Mouse (Mus musculus): Measurements from ENCODE around the gene Irf2bp1. TPM values are rescaled to one million over a fixed set of nuclear protein-coding genes. Genes with fewer than 3 reads are reported as not detected.

Irf2bp1 gene
- polyA plus RNA-seq, 1 experiment from 2014 or later: 27.9 TPM

DNA sequence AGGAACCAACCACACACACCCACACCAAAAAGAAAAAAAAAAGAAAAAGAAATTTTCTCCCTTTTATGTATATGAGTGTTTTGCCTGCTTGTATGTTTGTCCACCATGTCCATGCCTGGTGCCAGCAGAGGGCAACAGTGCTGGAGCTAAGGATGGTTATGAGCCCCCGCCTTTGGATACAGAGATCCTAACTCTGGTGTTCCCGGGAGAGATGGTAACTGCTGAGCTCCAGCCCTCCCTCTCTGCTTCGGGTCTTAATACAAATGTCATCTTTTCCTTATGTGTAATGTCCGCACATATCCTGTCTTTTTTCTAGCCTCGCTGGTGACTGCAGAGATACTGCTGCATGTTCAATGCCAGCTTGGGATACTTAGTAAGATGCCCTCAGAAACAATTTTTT is 13.8 kb upstream of the Irf2bp1 start:
- Histone ChIP-seq H3K4me1 (ENCODE audit: control insufficient read depth, insufficient read depth, low read length) (peaks cover 6% of the 10 kb centered on the region; the same call in 1 of the 2 replicates), H3K27ac (replicated peaks; ENCODE audit: low read depth, low read length) (no peak overlapping the region), H3K36me3 (replicated peaks; ENCODE audit: control insufficient read depth, insufficient read depth, low read depth, low read length) (no peaks in the 10 kb centered on the region; the same call in 1 of the 2 replicates), H3K4me3 (ENCODE audit: low read depth, low read length) (peak overlapping the region; percentile 48), H3K9me3 (replicated peaks; ENCODE audit: control insufficient read depth, low read length) (no peaks in the 10 kb centered on the region), H3K27me3 (ENCODE audit: control insufficient read depth, insufficient read depth, low read length) (peaks cover 11% of the 10 kb centered on the region), H3K9ac (replicated peaks; ENCODE audit: low read length) (peak overlapping the region; percentile 32; the same call in 1 of the 2 replicates), H3K4me2 (ENCODE audit: low read depth, low read length) (peak overlapping the region; percentile 47)
- WGBS: 8% methylated on average over 5 of the region's 5 CpGs
- ATAC-seq (replicated peaks; ENCODE audit: insufficient number of reproducible peaks, low FRiP score, low TSS enrichment, low read depth) (no peak), DNase-seq (ENCODE audit: low spot score) (peak; percentile 38)

DNA sequence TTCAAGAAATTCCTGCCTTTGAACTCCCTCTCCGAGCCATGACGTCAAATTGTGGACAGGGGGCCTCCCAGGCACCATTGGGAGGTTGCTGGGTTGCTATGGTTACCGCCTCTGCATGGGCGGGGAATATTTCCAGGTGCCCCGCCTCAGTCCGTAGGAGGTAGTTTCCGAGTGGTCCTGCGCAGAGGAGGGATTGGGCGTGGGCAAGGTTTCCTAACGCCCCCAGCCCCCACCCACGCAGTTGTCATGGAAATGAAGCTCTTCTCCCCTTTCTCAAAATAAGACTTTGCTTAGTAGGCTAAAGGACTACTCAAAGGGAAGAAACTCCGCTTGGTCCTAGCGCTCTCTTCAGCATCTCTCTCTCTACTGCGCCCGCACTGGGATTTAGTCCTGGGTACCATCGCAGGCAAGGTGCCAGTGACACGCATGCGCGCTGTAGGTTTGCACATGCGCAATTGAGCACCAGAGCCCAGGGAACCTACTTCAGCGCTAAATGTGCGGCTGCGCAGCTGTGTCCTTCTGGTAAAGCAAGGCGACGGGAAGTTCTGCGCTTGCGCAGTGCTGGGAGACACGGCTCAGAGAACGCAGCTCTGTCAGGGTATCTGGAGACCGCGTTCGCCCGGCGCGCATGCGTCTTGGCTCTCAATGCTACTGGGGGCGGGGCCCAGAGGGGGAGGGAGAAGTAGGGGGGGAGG is 13.1 kb upstream of the Irf2bp1 start, which contains the start of gene Mypop:
Mypop (plus strand) TSS at position 645 of the 695 bp plus-strand sequence.
- 0% methylated on average over 37 of the region's 37 CpGs for WGBS
- DNase-seq (ENCODE audit: low spot score): peak; percentile 100
- peaks cover 11% of the 10 kb centered on the region for H3K27me3 ChIP-seq (ENCODE audit: control insufficient read depth, insufficient read depth, low read length)

DNA sequence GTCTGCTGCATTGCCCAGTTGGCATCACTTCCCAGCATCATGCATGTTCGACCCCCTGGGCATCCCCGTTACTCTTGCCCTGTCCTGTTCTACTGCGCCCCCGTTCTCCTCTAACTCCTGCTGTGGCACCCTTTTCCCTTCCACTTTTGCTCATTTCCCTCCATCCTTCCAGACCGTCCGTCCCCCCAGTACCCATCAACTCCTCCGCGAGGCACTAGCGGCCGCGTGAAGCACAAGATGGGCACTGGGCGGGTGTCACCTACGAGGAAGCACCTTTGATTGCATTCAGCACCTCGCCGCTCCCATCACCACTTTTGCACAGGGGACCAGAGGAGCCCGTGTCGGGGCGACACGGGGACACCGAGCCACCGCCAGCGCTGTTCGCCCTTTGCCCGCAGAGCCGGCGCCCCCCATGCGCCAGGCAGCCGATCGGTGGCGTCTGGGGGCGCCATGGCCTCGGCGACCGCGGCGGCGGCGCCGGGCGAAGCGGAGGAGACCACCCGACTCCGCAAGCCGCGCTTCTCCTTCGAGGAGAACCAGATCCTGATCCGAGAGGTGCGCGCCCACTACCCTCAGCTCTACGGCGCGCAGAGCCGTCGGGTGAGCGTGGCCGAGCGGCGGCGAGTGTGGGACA is 12.1 kb upstream of the Irf2bp1 start:
- H3K9ac ChIP-seq (replicated peaks; ENCODE audit: low read length): peak overlapping the region; percentile 65
- DNase-seq (ENCODE audit: low spot score) (peak; percentile 24), ATAC-seq (replicated peaks; ENCODE audit: insufficient number of reproducible peaks, low FRiP score, low TSS enrichment, low read depth) (no peak; the same call in 1 of the 2 replicates)
- peaks cover 6% of the 10 kb centered on the region; the same call in 1 of the 2 replicates for H3K4me1 ChIP-seq (ENCODE audit: control insufficient read depth, insufficient read depth, low read length)
- peak overlapping the region; percentile 87 for H3K4me2 ChIP-seq (ENCODE audit: low read depth, low read length)
- WGBS: 1% methylated on average over 59 of the region's 59 CpGs
- H3K27me3 ChIP-seq (ENCODE audit: control insufficient read depth, insufficient read depth, low read length): peaks cover 11% of the 10 kb centered on the region
- no peaks in the 10 kb centered on the region; the same call in 1 of the 2 replicates for H3K36me3 ChIP-seq (replicated peaks; ENCODE audit: control insufficient read depth, insufficient read depth, low read depth, low read length)
- peak overlapping the region; percentile 48 for H3K4me3 ChIP-seq (ENCODE audit: low read depth, low read length)
- no peak overlapping the region for H3K27ac ChIP-seq (replicated peaks; ENCODE audit: low read depth, low read length)
- H3K9me3 ChIP-seq (replicated peaks; ENCODE audit: control insufficient read depth, low read length): no peaks in the 10 kb centered on the region

More for the DNA sequence above, 13.1 kb upstream of the Irf2bp1 start, which contains the start of gene Mypop:
- H3K27ac ChIP-seq (replicated peaks; ENCODE audit: low read depth, low read length): peak within 1 kb of the TSS; percentile 68
- peaks cover 6% of the 10 kb centered on the region; the same call in 1 of the 2 replicates for H3K4me1 ChIP-seq (ENCODE audit: control insufficient read depth, insufficient read depth, low read length)
- peak within 1 kb of the TSS; percentile 65 for H3K9ac ChIP-seq (replicated peaks; ENCODE audit: low read length)
- H3K36me3 ChIP-seq (replicated peaks; ENCODE audit: control insufficient read depth, insufficient read depth, low read depth, low read length): no peaks in the 10 kb centered on the region; the same call in 1 of the 2 replicates
- H3K4me3 ChIP-seq (ENCODE audit: low read depth, low read length): peak within 1 kb of the TSS; percentile 48
- H3K9me3 ChIP-seq (replicated peaks; ENCODE audit: control insufficient read depth, low read length): no peaks in the 10 kb centered on the region
- ATAC-seq (replicated peaks; ENCODE audit: insufficient number of reproducible peaks, low FRiP score, low TSS enrichment, low read depth): peak; percentile 94
- peak within 1 kb of the TSS; percentile 87 for H3K4me2 ChIP-seq (ENCODE audit: low read depth, low read length)

DNA sequence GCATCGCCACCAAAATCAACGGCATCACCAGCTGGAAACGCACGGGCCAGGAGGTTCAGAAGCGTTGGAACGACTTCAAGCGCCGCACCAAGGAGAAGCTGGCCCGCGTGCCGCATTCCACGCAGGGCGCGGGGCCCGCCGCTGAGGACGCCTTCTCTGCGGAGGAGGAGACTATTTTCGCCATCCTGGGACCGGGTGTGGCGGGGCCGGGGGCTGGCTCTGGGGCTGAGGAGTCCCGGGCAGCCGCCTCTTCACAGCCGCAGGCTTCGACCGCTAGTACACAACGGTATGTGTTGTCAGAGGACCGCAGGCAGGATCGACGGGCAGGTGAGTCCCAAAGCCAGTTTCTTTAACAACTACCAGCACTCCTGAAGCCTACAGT is 11.6 kb upstream of the Irf2bp1 start:
- H3K27ac ChIP-seq (replicated peaks; ENCODE audit: low read depth, low read length): no peak overlapping the region
- WGBS: 2% methylated on average over 31 of the region's 31 CpGs

DNA sequence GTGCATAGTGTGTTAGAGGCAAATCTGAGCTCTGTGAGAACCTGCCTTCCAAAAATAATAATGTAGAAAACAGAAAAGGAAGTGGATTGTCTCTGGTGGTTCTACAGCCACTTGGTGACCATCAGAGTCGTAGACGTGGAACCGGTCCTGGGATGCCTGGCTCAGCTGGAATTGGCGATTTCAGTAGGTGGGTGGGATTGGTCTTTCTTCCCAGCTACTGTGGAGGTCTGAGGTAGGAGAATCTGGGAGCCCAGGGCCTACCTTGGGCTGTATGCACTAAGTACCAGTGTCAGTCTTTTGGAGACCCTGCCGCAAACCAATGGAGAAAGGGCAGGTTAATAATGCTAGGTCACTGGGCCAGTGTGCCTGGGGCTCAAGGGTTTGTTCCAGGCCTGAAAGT is 10.8 kb upstream of the Irf2bp1 start:
- H3K9me3 ChIP-seq (replicated peaks; ENCODE audit: control insufficient read depth, low read length): no peaks in the 10 kb centered on the region
- H3K4me2 ChIP-seq (ENCODE audit: low read depth, low read length): no peak overlapping the region; the same call in 1 of the 2 replicates
- peaks cover 6% of the 10 kb centered on the region; the same call in 1 of the 2 replicates for H3K4me1 ChIP-seq (ENCODE audit: control insufficient read depth, insufficient read depth, low read length)
- no peak overlapping the region for H3K9ac ChIP-seq (replicated peaks; ENCODE audit: low read length)
- 84% methylated on average over 5 of the region's 5 CpGs for WGBS
- peaks cover 11% of the 10 kb centered on the region for H3K27me3 ChIP-seq (ENCODE audit: control insufficient read depth, insufficient read depth, low read length)
- no peak overlapping the region for H3K4me3 ChIP-seq (ENCODE audit: low read depth, low read length)
- no peak overlapping the region for H3K27ac ChIP-seq (replicated peaks; ENCODE audit: low read depth, low read length)
- DNase-seq (ENCODE audit: low spot score): no peak
- ATAC-seq (replicated peaks; ENCODE audit: insufficient number of reproducible peaks, low FRiP score, low TSS enrichment, low read depth): no peak
- no peaks in the 10 kb centered on the region; the same call in 1 of the 2 replicates for H3K36me3 ChIP-seq (replicated peaks; ENCODE audit: control insufficient read depth, insufficient read depth, low read depth, low read length)

More for the DNA sequence above, 11.6 kb upstream of the Irf2bp1 start:
- peak overlapping the region; percentile 87 for H3K4me2 ChIP-seq (ENCODE audit: low read depth, low read length)
- no peak for ATAC-seq (replicated peaks; ENCODE audit: insufficient number of reproducible peaks, low FRiP score, low TSS enrichment, low read depth)
- H3K36me3 ChIP-seq (replicated peaks; ENCODE audit: control insufficient read depth, insufficient read depth, low read depth, low read length): no peaks in the 10 kb centered on the region; the same call in 1 of the 2 replicates
- peak overlapping the region; percentile 48 for H3K4me3 ChIP-seq (ENCODE audit: low read depth, low read length)
- H3K27me3 ChIP-seq (ENCODE audit: control insufficient read depth, insufficient read depth, low read length): peaks cover 11% of the 10 kb centered on the region
- H3K9ac ChIP-seq (replicated peaks; ENCODE audit: low read length): peak overlapping the region; percentile 65
- H3K9me3 ChIP-seq (replicated peaks; ENCODE audit: control insufficient read depth, low read length): no peaks in the 10 kb centered on the region
- DNase-seq (ENCODE audit: low spot score): no peak
- peaks cover 6% of the 10 kb centered on the region; the same call in 1 of the 2 replicates for H3K4me1 ChIP-seq (ENCODE audit: control insufficient read depth, insufficient read depth, low read length)

DNA sequence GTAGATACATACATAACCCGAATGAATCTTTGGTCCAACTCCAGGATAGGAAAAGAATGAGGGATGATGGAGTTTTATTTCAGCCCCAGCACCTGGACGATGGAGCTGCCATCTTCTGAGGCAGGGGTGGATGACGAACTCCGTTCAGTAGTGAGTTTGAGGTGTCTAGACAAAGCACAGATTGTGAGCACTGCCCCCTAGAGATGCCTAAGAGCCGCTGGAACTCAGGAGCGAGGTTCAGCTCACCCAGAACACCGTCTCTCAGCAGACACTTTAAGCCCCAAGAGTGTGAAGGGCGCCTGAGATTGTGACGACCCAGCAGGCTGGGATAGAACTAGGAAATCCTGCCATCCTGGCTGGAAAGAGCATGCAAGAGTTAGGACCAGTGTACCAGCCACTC is 5.0 kb upstream of the Irf2bp1 start:
- Histone ChIP-seq H3K4me2 (ENCODE audit: low read depth, low read length) (no peak overlapping the region), H3K4me1 (ENCODE audit: control insufficient read depth, insufficient read depth, low read length) (no peaks in the 10 kb centered on the region; the same call in 1 of the 2 replicates)
- 42% methylated on average over 9 of the region's 9 CpGs for WGBS

DNA sequence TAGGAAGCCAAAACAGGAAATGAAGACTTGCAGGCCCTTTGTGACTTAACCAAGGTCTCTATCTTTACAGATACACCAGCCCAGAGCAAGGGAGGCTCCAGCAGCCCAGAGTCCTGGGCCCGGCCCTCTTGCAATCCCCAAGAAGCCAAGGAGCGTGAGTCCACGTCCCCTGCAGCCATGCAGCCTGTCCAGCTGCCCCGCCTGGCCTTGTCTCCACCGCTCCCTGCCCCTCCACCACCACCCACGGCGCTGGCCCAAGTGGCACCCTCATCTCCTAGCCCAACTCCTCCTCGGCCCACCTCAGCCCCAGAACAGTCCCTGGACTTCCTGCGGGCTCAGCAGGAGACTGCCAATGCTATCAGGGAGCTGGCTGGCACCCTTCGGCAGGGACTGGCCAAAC is 3.4 kb upstream of the Irf2bp1 start:
- no peak for ATAC-seq (replicated peaks; ENCODE audit: insufficient number of reproducible peaks, low FRiP score, low TSS enrichment, low read depth)
- H3K27ac ChIP-seq (replicated peaks; ENCODE audit: low read depth, low read length): 0 out of 2 replicates have a peak overlapping the region, but pooled peaks have one; percentile 35

More for the DNA sequence above, 5.0 kb upstream of the Irf2bp1 start:
- H3K36me3 ChIP-seq (replicated peaks; ENCODE audit: control insufficient read depth, insufficient read depth, low read depth, low read length): no peaks in the 10 kb centered on the region; the same call in 1 of the 2 replicates
- DNase-seq (ENCODE audit: low spot score) (peak; percentile 40), ATAC-seq (replicated peaks; ENCODE audit: insufficient number of reproducible peaks, low FRiP score, low TSS enrichment, low read depth) (no peak)
- H3K27ac ChIP-seq (replicated peaks; ENCODE audit: low read depth, low read length): no peak overlapping the region
- no peak overlapping the region for H3K4me3 ChIP-seq (ENCODE audit: low read depth, low read length)
- H3K9me3 ChIP-seq (replicated peaks; ENCODE audit: control insufficient read depth, low read length): no peaks in the 10 kb centered on the region
- no peak overlapping the region for H3K9ac ChIP-seq (replicated peaks; ENCODE audit: low read length)
- H3K27me3 ChIP-seq (ENCODE audit: control insufficient read depth, insufficient read depth, low read length): no peaks in the 10 kb centered on the region

More for the DNA sequence above, 3.4 kb upstream of the Irf2bp1 start:
- H3K4me3 ChIP-seq (ENCODE audit: low read depth, low read length): peak overlapping the region; percentile 36
- 51% methylated on average over 10 of the region's 10 CpGs for WGBS
- no peaks in the 10 kb centered on the region for H3K27me3 ChIP-seq (ENCODE audit: control insufficient read depth, insufficient read depth, low read length)
- H3K9ac ChIP-seq (replicated peaks; ENCODE audit: low read length): peak overlapping the region; percentile 55
- H3K4me1 ChIP-seq (ENCODE audit: control insufficient read depth, insufficient read depth, low read length): peaks cover 6% of the 10 kb centered on the region
- H3K9me3 ChIP-seq (replicated peaks; ENCODE audit: control insufficient read depth, low read length): no peaks in the 10 kb centered on the region
- no peak for DNase-seq (ENCODE audit: low spot score)
- peak overlapping the region; percentile 58 for H3K4me2 ChIP-seq (ENCODE audit: low read depth, low read length)
- H3K36me3 ChIP-seq (replicated peaks; ENCODE audit: control insufficient read depth, insufficient read depth, low read depth, low read length): peaks cover under 1% of the 10 kb centered on the region; the same call in 1 of the 2 replicates

All from embryonic facial prominence, embryonic 11.5 days (tissue).